Comparison of ENCODE assay signal across 18 mouse cellular contexts in the genomic region with DNA sequence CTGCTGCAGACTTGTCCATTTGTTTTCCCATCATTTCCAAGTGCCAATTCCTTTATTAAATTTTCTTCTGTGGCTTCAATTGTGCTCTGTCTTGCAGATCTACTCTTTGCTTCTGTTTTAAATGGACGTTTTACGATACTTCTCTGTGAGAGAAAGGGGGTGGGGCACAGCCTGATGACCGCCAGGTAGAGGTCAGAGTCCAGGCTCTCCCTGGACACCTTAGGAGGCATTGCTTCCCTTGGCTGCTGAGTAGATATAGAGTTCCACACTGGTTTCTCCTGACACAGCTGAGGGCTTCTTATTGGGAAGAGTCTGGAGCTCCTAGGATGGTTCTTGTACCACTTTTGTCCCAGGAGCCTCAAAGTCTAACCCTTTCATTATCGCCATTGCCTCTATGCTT. TPM values are rescaled to one million over a fixed set of nuclear protein-coding genes. Genes with fewer than 3 reads are reported as not detected.
DNase-seq lines count a peak whose midpoint lies in the region; ATAC-seq and TF ChIP-seq lines count a peak whose summit lies in the region.
"Had no signal": no experiment of that assay in that cellular context is flagged by ENCODE, and none has a peak within 500 bp of the region (broad histone marks: within the 10 kb centered on the region; RNA-seq: fewer than 3 reads in every experiment).

No protein-coding gene starts in this region.

- no peak for TF ChIP-seq CTCF in liver, postnatal 0 days (IDR thresholded peaks at IDR 0.05; ENCODE audit: low read depth)
- no peak for TF ChIP-seq CTCF in stomach, postnatal 0 days (IDR thresholded peaks at IDR 0.05; ENCODE audit: low read depth)

- no peaks in the 10 kb centered on the region for H3K9me3 ChIP-seq in kidney, embryonic 16.5 days (ENCODE audit: low read length)
- no peaks in the 10 kb centered on the region for H3K9me3 ChIP-seq in liver, postnatal 0 days (ENCODE audit: low read length)
- H3K9me3 ChIP-seq in liver, embryonic 12.5 days (replicated peaks): no peaks in the 10 kb centered on the region
- H3K9me3 ChIP-seq in stomach, postnatal 0 days (ENCODE audit: control insufficient read depth, low read length): no peaks in the 10 kb centered on the region
- H3K9me3 ChIP-seq: embryonic facial prominence, embryonic 13.5 days; forebrain, embryonic 12.5 days; heart, embryonic 12.5 days; hindbrain, embryonic 10.5 days had no signal

- H3K4me1 ChIP-seq in kidney, embryonic 16.5 days (ENCODE audit: insufficient read depth, low read length): no peaks in the 10 kb centered on the region
- H3K4me1 ChIP-seq in liver, postnatal 0 days (ENCODE audit: insufficient read depth): peaks cover 4% of the 10 kb centered on the region; the same call in 1 of the 2 replicates
- no peaks in the 10 kb centered on the region for H3K4me1 ChIP-seq in liver, embryonic 12.5 days
- H3K4me1 ChIP-seq in stomach, postnatal 0 days (replicated peaks; ENCODE audit: control insufficient read depth, insufficient read depth): no peaks in the 10 kb centered on the region
- H3K4me1 ChIP-seq: embryonic facial prominence, embryonic 13.5 days; heart, embryonic 12.5 days had no signal

- H3K36me3 ChIP-seq in kidney, embryonic 16.5 days (ENCODE audit: insufficient read depth, low read length): no peaks in the 10 kb centered on the region
- peaks cover 2% of the 10 kb centered on the region; the same call in 1 of the 2 replicates for H3K36me3 ChIP-seq in liver, postnatal 0 days (replicated peaks; ENCODE audit: insufficient read depth, low read length)
- no peaks in the 10 kb centered on the region for H3K36me3 ChIP-seq in liver, embryonic 12.5 days
- H3K36me3 ChIP-seq in stomach, postnatal 0 days (ENCODE audit: control insufficient read depth, insufficient read depth, low read length): no peaks in the 10 kb centered on the region
- H3K36me3 ChIP-seq: embryonic facial prominence, embryonic 13.5 days; forebrain, embryonic 12.5 days; heart, embryonic 12.5 days; hindbrain, embryonic 10.5 days had no signal

- H3K4me3 ChIP-seq in kidney, embryonic 16.5 days (ENCODE audit: low read length): no peak overlapping the region
- H3K4me3 ChIP-seq in liver, postnatal 0 days (ENCODE audit: low read depth, low read length): no peak overlapping the region
- H3K4me3 ChIP-seq in liver, embryonic 12.5 days: no peak overlapping the region
- H3K4me3 ChIP-seq in stomach, postnatal 0 days (ENCODE audit: low read depth, low read length): no peak overlapping the region
- H3K4me3 ChIP-seq: embryonic facial prominence, embryonic 13.5 days; forebrain, embryonic 12.5 days; heart, embryonic 12.5 days; hindbrain, embryonic 10.5 days had no signal

- 83% methylated on average over 4 of the region's 4 CpGs for WGBS in kidney, embryonic 16.5 days
- 59% methylated on average over 4 of the region's 4 CpGs for WGBS in liver, postnatal 0 days (ENCODE audit: insufficient replicate concordance)
- WGBS in liver, embryonic 12.5 days (ENCODE audit: insufficient replicate concordance): 64% methylated on average over 4 of the region's 4 CpGs
- 73% methylated on average over 4 of the region's 4 CpGs for WGBS in stomach, postnatal 0 days

- no peak for ATAC-seq in kidney, embryonic 16.5 days (ENCODE audit: low FRiP score, low TSS enrichment)
- peak; percentile 56 for ATAC-seq in liver, postnatal 0 days
- no peak for ATAC-seq in liver, embryonic 12.5 days
- ATAC-seq in stomach, postnatal 0 days (ENCODE audit: low FRiP score, low TSS enrichment): no peak
- ATAC-seq: forebrain, embryonic 16.5 days had no signal

- no peak overlapping the region for H3K9ac ChIP-seq in kidney, embryonic 16.5 days (replicated peaks; ENCODE audit: low read length)
- no peak overlapping the region for H3K9ac ChIP-seq in liver, postnatal 0 days (replicated peaks)
- H3K9ac ChIP-seq in liver, embryonic 12.5 days: no peak overlapping the region
- H3K9ac ChIP-seq in stomach, postnatal 0 days (ENCODE audit: low read length): no peak overlapping the region
- H3K9ac ChIP-seq: embryonic facial prominence, embryonic 13.5 days; forebrain, embryonic 12.5 days; heart, embryonic 12.5 days had no signal

- H3K27ac ChIP-seq in kidney, embryonic 16.5 days (ENCODE audit: low read length): no peak overlapping the region
- H3K27ac ChIP-seq in liver, postnatal 0 days (ENCODE audit: low read depth): peak overlapping the region; percentile 48; the same call in 1 of the 2 replicates
- no peak overlapping the region for H3K27ac ChIP-seq in liver, embryonic 12.5 days
- no peak overlapping the region for H3K27ac ChIP-seq in stomach, postnatal 0 days (replicated peaks)
- H3K27ac ChIP-seq: embryonic facial prominence, embryonic 13.5 days; forebrain, embryonic 12.5 days; hindbrain, embryonic 10.5 days had no signal

- no peaks in the 10 kb centered on the region for H3K27me3 ChIP-seq in kidney, embryonic 16.5 days (ENCODE audit: insufficient read depth, low read length)
- no peaks in the 10 kb centered on the region for H3K27me3 ChIP-seq in liver, postnatal 0 days (ENCODE audit: insufficient read depth, low read length)
- H3K27me3 ChIP-seq in liver, embryonic 12.5 days (replicated peaks): no peaks in the 10 kb centered on the region
- H3K27me3 ChIP-seq in stomach, postnatal 0 days (ENCODE audit: control insufficient read depth, insufficient read depth, low read length): no peaks in the 10 kb centered on the region
- H3K27me3 ChIP-seq: embryonic facial prominence, embryonic 13.5 days; forebrain, embryonic 12.5 days; heart, embryonic 12.5 days had no signal

- no peak for TF ChIP-seq EP300 in liver, postnatal 0 days (IDR thresholded peaks at IDR 0.05; ENCODE audit: low read depth)
- TF ChIP-seq EP300 in stomach, postnatal 0 days (optimal IDR thresholded peaks at IDR 0.05): no peak

- H3K4me2 ChIP-seq in kidney, embryonic 16.5 days (replicated peaks; ENCODE audit: low read depth, low read length): no peak overlapping the region
- no peak overlapping the region for H3K4me2 ChIP-seq in liver, postnatal 0 days (ENCODE audit: low read depth, low read length)
- no peak overlapping the region for H3K4me2 ChIP-seq in liver, embryonic 12.5 days
- H3K4me2 ChIP-seq in stomach, postnatal 0 days (replicated peaks; ENCODE audit: low read depth): no peak overlapping the region
- H3K4me2 ChIP-seq: embryonic facial prominence, embryonic 13.5 days; forebrain, embryonic 12.5 days; heart, embryonic 12.5 days had no signal

- DNase-seq in kidney, adult 8-10 months: peak; percentile 9 to 16
- DNase-seq in liver, postnatal 0 days: no peak
- DNase-seq in stomach, postnatal 0 days (ENCODE audit: low spot score): peak; percentile 27
- no peak for DNase-seq in gastrocnemius, adult 8-10 months (ENCODE audit: low spot score in 2 of 2)
- DNase-seq in adrenal gland, adult 2 months: no peak
- DNase-seq: adrenal gland, postnatal 25 days; cerebellum, adult 18-20 months; cerebellum, adult 9-11 months; cerebellum, postnatal 36 days; gastrocnemius, postnatal 25 days had no signal

RNA-seq across cellular contexts. Expression of gene Slc19a2, which starts 37.9 kb away (rescaled TPM):
- 11.3 and 12.1 TPM in 2 replicates for polyA plus RNA-seq in kidney, embryonic 16.5 days (2015; fragmentation: Nextera tagmentation; extraction: Ambion mirVana)
- polyA plus RNA-seq in liver, postnatal 0 days (2015; fragmentation: Nextera tagmentation; extraction: Ambion mirVana): 31.1 and 31.4 TPM in 2 replicates
- 24.9 and 26.6 TPM in 2 replicates for polyA plus RNA-seq in liver, embryonic 12.5 days (2016; fragmentation: Nextera tagmentation; extraction: Ambion mirVana)
- polyA plus RNA-seq in stomach, postnatal 0 days (2015; fragmentation: Nextera tagmentation; extraction: Ambion mirVana): 14.8 and 15.3 TPM in 2 replicates
- total RNA-seq in gastrocnemius, adult 8-10 months (2022): 1 to 10 TPM; 3.8 to 4.9 (median 4.5) TPM
- 10 to 100 TPM; 22.1 to 27.8 TPM for total RNA-seq in adrenal gland, adult 2 months (2021)
- 26.1 and 31.8 TPM in 2 replicates for polyA plus RNA-seq in adrenal gland, adult 2 months (2012; rRNA removed)

RNA-seq across cellular contexts. Expression of gene F5, which starts 59.3 kb away (rescaled TPM):
- 0.26 and 0.30 TPM in 2 replicates for polyA plus RNA-seq in kidney, embryonic 16.5 days (2015; fragmentation: Nextera tagmentation; extraction: Ambion mirVana)
- 24.5 and 28.2 TPM in 2 replicates for polyA plus RNA-seq in liver, postnatal 0 days (2015; fragmentation: Nextera tagmentation; extraction: Ambion mirVana)
- polyA plus RNA-seq in liver, embryonic 12.5 days (2016; fragmentation: Nextera tagmentation; extraction: Ambion mirVana): 6.2 and 7.0 TPM in 2 replicates
- 1.5 and 1.6 TPM in 2 replicates for polyA plus RNA-seq in stomach, postnatal 0 days (2015; fragmentation: Nextera tagmentation; extraction: Ambion mirVana)
- under 1 TPM; 0.07 to 0.18 (median 0.13) TPM for total RNA-seq in gastrocnemius, adult 8-10 months (2022)
- total RNA-seq in adrenal gland, adult 2 months (2021): 10 to 100 TPM in 1 of 2 experiments, 1 to 10 TPM in 1; 1.1 to 10.2 TPM
- 0.30 and 0.47 TPM in 2 replicates for polyA plus RNA-seq in adrenal gland, adult 2 months (2012; rRNA removed)
- total RNA-seq: MEL had no signal

Comparison
In these comparisons a context has a peak if more than half of its experiments do, and no peak if none do; other contexts are left out.
1. DNase-seq: peak in kidney, adult 8-10 months (2 of 2) and stomach, postnatal 0 days (single experiment); none in liver, postnatal 0 days (single experiment), gastrocnemius, adult 8-10 months (0 of 2) and adrenal gland, adult 2 months (single experiment).